Mouse (Mus musculus): Measurements from ENCODE around the gene Pck2.

DNA sequence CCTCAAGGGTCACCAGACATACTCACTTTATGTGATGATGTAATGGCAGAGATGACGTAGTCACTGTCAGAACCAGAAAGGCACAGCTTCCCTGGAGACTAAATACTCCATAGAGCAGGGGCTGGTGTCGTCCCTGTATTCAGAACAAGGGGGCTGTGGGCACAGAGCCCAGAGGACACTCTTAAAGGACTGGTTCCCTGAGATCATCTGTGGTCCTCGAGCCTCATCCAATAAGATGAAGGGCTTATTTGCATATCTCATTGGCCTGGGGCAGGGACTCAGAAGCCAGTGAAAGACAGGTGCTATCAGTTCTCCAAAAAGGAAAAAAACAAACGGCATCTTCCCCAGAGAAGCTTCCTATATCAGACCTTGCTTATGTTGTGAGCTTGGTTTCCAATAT is 16.0 kb upstream of the Pck2 start:
- TF ChIP-seq CTCF (IDR thresholded peaks at IDR 0.05; ENCODE audit: extremely low read depth, insufficient read depth, low read length) (no peak), POLR2A (IDR thresholded peaks at IDR 0.05; ENCODE audit: extremely low read depth, insufficient read depth, low read length) (no peak)
